Mouse (Mus musculus): ENCODE results near the gene Gbx1. TPM values are rescaled to one million over a fixed set of nuclear protein-coding genes. Genes with fewer than 3 reads are reported as not detected.

The Gbx1 gene
- polyA plus RNA-seq, 1 experiment from 2014 or later: 4.9 TPM

Other genes starting within 250 kb of the Gbx1 start
- gene Kcnh2, start 175.6 kb downstream of the Gbx1 start, polyA plus RNA-seq (2014; fragmentation: Nextera tagmentation; extraction: Ambion mirVana): 13.9 and 15.1 TPM in 2 replicates
- gene Nos3, start 162.4 kb downstream of the Gbx1 start, polyA plus RNA-seq (2014; fragmentation: Nextera tagmentation; extraction: Ambion mirVana): 8.6 and 10.6 TPM in 2 replicates
- gene Atg9b, start 135.1 kb downstream of the Gbx1 start, polyA plus RNA-seq (2014; fragmentation: Nextera tagmentation; extraction: Ambion mirVana): 1.6 and 2.4 TPM in 2 replicates
- gene Abcb8, start 133.5 kb downstream of the Gbx1 start, polyA plus RNA-seq (2014; fragmentation: Nextera tagmentation; extraction: Ambion mirVana): 42.0 and 45.6 TPM in 2 replicates
- 0.35 and 0.80 TPM in 2 replicates for gene Asic3, start 113.8 kb downstream of the Gbx1 start, polyA plus RNA-seq (2014; fragmentation: Nextera tagmentation; extraction: Ambion mirVana)
- 115 and 123 TPM in 2 replicates for gene Cdk5, start 103.7 kb downstream of the Gbx1 start, polyA plus RNA-seq (2014; fragmentation: Nextera tagmentation; extraction: Ambion mirVana)
- gene Slc4a2, start 103.4 kb downstream of the Gbx1 start, polyA plus RNA-seq (2014; fragmentation: Nextera tagmentation; extraction: Ambion mirVana): 21.1 and 23.6 TPM in 2 replicates
- 92.8 and 92.9 TPM in 2 replicates for gene Fastk, start 81.9 kb downstream of the Gbx1 start, polyA plus RNA-seq (2014; fragmentation: Nextera tagmentation; extraction: Ambion mirVana)
- gene Tmub1, start 79.3 kb downstream of the Gbx1 start, polyA plus RNA-seq (2014; fragmentation: Nextera tagmentation; extraction: Ambion mirVana): 54.4 and 62.4 TPM in 2 replicates
- gene Agap3, start 75.0 kb downstream of the Gbx1 start, polyA plus RNA-seq (2014; fragmentation: Nextera tagmentation; extraction: Ambion mirVana): 66.3 and 73.1 TPM in 2 replicates
- gene Asb10, start 13.8 kb upstream of the Gbx1 start, polyA plus RNA-seq (2014; fragmentation: Nextera tagmentation; extraction: Ambion mirVana): 0.22 and 0.23 TPM in 2 replicates
- gene 4931409K22Rik, start 29.6 kb upstream of the Gbx1 start, polyA plus RNA-seq (2014; fragmentation: Nextera tagmentation; extraction: Ambion mirVana): 0.10 and 0.19 TPM in 2 replicates
- gene Abcf2, start 50.3 kb upstream of the Gbx1 start, polyA plus RNA-seq (2014; fragmentation: Nextera tagmentation; extraction: Ambion mirVana): 72.3 and 87.2 TPM in 2 replicates
- 14.0 and 14.4 TPM in 2 replicates for gene Chpf2, start 59.5 kb upstream of the Gbx1 start, polyA plus RNA-seq (2014; fragmentation: Nextera tagmentation; extraction: Ambion mirVana)
- gene Smarcd3, start 97.2 kb upstream of the Gbx1 start, polyA plus RNA-seq (2014; fragmentation: Nextera tagmentation; extraction: Ambion mirVana): 149 and 171 TPM in 2 replicates
- 48.5 and 51.7 TPM in 2 replicates for gene Nub1, start 158.3 kb upstream of the Gbx1 start, polyA plus RNA-seq (2014; fragmentation: Nextera tagmentation; extraction: Ambion mirVana)
- gene Wdr86, start 203.5 kb upstream of the Gbx1 start, polyA plus RNA-seq (2014; fragmentation: Nextera tagmentation; extraction: Ambion mirVana): 7.2 and 12.0 TPM in 2 replicates
- 2.1 and 3.0 TPM in 2 replicates for gene Crygn, start 230.8 kb upstream of the Gbx1 start, polyA plus RNA-seq (2014; fragmentation: Nextera tagmentation; extraction: Ambion mirVana)

Data from hindbrain, embryonic 14.5 days (tissue).